Mouse (Mus musculus) neural tube, embryonic 10.5 days (tissue): ENCODE data around the gene Gm28053.

Experiments
- DNase-seq: peaks from one replicate; pipeline ENCODE4 v3.0.0-alpha.2; 2017; ENCODE audit warnings: low spot score; ENCODE audit errors: extremely low spot score

Gm28053 gene

GRCm38 (mm10) chr6:48689320-48689719, 29.1 kb upstream of the Gm28053 start:
- DNase-seq = no peak

DNA sequence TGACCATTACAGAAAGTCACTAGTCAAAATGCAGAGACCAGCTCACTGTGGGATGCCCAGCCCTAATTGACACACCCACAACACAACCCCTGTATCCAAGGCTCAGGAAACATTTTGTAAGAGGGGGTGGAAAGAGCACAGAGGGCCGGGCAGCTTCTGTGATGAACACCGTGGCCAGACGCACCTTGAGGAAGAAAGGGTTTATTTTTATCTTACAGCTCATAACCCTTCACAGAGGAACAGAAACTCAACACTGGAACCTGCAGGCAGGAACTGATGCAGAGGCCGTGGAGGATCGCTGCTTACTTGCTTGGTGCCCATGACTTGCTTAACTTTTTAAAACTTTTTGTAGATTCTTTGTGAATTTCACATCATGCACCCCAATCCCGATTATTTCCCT, 25.4 kb upstream of the Gm28053 start:
- DNase-seq = no peak

DNA sequence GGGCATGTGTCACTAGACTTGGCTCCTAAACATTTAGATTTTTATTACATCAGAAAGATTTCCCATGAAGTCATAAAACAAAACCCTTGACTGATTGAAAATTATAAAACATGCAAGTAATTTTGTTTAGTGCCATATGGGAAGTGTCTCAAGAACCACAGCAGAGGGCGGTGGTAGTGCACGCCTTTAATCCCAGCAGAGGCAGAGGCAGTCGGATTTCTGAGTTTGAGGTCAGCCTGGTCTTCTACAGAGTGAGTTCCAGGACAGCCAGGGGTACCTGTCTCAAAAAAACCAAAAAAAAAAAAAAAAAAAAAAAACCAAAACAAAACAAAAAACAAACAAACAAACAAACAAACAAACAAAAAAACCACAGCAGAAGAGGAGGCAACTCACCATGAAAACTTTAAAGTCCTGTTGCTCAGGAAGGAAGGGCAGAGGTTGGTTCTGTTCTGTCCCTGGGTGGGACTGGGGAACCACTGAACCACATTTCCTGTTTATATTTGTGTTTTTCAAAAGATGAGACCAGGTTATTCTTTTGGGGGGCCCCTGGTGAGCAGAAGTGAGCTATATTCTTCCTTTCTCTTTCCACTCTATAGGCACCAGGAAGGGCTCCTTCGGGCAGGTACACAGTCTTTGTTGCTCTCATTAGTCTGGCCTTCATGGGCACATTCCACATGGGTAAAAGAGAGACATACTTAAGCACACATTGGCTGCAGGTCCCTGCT, 21.4 kb upstream of the Gm28053 start:
- DNase-seq = no peak

- DNase-seq = no peak
Measured at GRCm38 (mm10) chr6:48697555-48697930, 20.9 kb upstream of the Gm28053 start.

- DNase-seq = no peak
Measured at GRCm38 (mm10) chr6:48698066-48698856, 20.1 kb upstream of the Gm28053 start.

GRCm38 (mm10) chr6:48698888-48699287, 19.5 kb upstream of the Gm28053 start:
- no peak for DNase-seq

- DNase-seq = no peak
Measured at GRCm38 (mm10) chr6:48700251-48701075, 17.9 kb upstream of the Gm28053 start.

GRCm38 (mm10) chr6:48702146-48702545, 16.3 kb upstream of the Gm28053 start:
- DNase-seq = no peak

- no peak for DNase-seq
Measured at GRCm38 (mm10) chr6:48702601-48703000, 15.8 kb upstream of the Gm28053 start.

DNA sequence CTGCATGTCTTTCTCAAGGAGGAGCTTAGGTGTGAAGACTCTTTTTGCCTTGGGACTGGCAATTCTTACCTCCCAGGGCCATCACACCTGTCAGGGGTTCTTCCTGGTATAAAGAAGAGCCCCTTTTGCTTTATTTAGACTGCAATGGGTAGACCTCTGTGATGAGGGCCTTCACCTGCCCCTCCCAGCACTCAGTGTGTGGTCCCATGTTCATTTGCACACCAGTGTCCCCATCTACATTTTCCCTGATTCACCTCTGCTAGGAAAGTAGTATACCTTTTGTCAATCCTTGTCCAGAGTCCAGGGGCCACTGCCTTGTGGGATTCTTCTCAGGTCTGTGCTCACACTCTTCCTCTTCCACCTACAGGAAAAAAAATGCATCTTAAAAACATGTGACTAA, 14.3 kb upstream of the Gm28053 start:
- no peak for DNase-seq

GRCm38 (mm10) chr6:48706130-48706529, 12.3 kb upstream of the Gm28053 start:
- no peak for DNase-seq

DNA sequence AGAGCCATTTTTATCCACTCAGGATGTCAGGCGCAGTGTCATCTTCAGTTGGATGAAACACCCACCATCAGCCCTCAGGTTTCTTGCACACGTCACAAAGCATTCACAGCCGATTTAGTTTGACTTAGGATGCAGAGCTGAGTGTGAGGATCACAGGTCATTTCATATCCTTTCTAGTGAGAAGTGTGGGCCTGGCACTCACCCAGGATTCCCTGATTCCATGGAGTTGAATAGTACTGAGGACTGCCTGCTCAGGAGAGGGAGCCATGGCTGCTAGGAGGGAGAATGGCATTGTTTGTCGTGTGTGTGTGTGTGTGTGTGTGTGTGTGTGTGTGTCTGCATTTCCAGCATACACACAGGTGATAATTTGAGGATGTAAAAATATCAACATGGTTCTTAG, 1.9 kb downstream of the Gm28053 start:
- DNase-seq = no peak

DNA sequence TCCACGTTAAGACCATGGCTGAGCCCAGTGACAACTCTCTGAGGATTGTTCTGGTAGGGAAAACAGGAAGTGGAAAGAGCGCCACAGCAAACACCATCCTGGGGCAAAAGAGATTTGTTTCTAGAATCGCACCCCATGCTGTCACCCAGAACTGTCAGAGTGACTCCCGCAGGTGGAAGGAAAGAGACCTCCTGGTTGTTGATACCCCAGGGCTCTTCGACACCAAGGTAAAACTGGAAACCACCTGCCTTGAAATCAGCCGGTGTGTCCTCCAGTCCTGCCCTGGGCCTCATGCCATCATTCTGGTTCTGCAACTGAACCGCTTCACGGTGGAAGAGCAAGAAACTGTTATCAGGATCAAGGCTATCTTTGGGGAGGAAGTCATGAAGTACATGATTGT, 5.1 kb downstream of the Gm28053 start:
- DNase-seq = no peak

GRCm38 (mm10) chr6:48725476-48725875, 7.1 kb downstream of the Gm28053 start:
- no peak for DNase-seq

- DNase-seq = no peak
Measured at GRCm38 (mm10) chr6:48727761-48728160, 9.4 kb downstream of the Gm28053 start.

- DNase-seq = no peak
Measured at GRCm38 (mm10) chr6:48732864-48733304, 14.5 kb downstream of the Gm28053 start.

GRCm38 (mm10) chr6:48733660-48734059, 15.3 kb downstream of the Gm28053 start:
- DNase-seq = no peak

DNA sequence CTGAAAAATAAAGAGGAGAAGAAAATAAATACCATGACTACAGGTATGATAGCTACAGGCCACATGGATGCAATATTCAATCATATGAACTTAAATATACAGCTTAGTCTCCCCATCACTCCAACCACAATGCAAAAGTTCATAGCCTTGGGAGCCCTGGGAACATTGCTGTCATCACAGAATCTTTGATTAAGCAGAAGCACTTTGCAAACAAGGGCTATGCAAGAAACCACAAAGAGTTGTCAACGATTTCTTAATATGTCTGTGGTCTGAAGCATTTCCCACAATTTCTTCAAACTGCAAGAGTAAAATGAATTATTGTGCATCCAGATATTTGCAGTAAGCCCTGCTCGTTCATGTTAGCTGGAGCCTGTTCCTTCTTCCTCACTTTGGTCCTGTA, 18.6 kb downstream of the Gm28053 start:
- DNase-seq = no peak

DNA sequence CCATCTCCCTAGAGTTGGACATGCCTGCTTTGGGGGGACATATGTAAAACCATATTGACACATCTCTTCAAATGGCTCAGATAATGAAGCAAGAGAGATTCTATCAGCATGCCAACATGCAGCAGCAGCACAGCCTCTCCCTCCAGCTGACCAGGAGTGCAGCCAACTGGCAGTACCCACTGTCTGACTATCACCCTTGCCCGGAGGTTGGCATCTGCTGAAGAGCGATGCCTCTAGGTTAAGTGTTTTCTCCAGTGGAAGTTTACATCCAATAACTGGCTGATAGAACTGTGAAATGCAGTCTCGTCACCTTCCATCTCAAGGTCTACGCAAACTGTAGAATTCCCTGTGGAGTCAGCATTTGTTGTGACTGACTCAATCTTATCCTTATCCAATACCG, 19.3 kb downstream of the Gm28053 start:
- no peak for DNase-seq

DNA sequence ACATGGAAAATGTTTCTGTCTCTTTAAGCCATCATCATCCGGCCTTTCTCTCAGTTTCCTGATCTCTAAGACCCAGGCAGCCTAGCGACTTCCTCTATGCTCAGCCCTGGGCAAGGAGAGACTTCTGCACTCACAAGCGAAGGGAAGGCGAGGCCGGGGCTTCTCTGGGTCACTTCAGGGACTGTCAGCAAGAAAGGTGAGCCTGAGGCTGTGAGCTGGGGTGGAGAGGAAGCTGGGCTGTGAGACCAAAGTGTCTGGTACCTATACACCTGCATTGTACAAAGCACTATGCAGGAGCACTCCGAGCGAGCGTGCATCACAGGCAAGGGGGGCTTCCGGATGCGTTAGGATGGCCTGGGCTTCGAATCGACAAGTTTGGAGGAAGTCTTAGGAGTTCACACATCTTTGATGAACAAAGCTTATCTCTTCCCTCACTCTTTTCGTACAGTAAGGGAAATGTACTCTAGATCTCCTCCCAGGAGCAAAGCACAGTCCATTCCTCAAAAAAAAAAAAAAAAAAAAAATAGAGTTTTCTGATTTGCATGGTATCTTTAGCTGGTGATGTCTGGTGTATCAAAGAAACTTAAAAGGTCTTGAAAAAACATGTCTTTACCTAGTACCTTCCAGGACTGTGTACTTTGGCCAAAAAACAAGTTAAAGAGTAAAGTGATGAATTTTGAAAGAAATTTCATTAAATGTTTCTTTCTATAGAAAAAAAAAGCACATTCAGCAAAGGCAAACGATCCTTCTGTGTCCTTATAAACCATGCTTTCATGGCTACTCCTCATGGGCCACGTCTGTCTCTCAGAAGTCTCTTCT, 20.8 kb downstream of the Gm28053 start, which contains the start of gene Gimap1:
Gene Gimap1, plus strand, starts transcription at position 94 of the 819 bp plus-strand sequence.
- no peak for DNase-seq

DNA sequence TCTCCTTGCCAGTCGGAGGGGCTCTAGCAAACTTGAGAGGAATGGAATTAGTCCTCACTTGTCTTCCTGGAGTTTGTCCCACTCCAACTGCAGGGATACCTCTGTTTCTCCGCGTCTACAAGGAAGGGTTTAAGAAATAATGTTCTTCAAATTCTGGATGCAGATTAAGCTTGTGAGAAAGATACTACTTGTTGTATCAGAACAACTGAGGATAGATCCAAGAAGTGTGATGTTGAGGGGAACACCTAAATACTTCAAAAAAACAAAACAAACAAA, 21.3 kb downstream of the Gm28053 start:
- no peak for DNase-seq
